Mouse (Mus musculus): ENCODE results near the gene Itga8. TPM values are rescaled to one million over a fixed set of nuclear protein-coding genes. Genes with fewer than 3 reads are reported as not detected.

Gene Itga8
- 2.6 and 2.7 TPM in 2 replicates for polyA plus RNA-seq (2015; fragmentation: Nextera tagmentation; extraction: Ambion mirVana)

- H3K27me3 ChIP-seq (ENCODE audit: control insufficient read depth, insufficient read depth, low read depth, low read length): peaks cover 24% of the 10 kb centered on the region
- WGBS (ENCODE audit: insufficient replicate concordance): 1% methylated on average over 55 of the region's 56 CpGs
- peak within 1 kb of the TSS; percentile 47 for H3K9ac ChIP-seq (ENCODE audit: low read depth, low read length)
- ATAC-seq (ENCODE audit: low read depth): peak; percentile 78
- no peaks in the 10 kb centered on the region for H3K4me1 ChIP-seq (ENCODE audit: control insufficient read depth, low read depth, low read length)
- peak within 1 kb of the TSS; percentile 62 for H3K4me3 ChIP-seq (ENCODE audit: low read depth, low read length)
- peak within 1 kb of the TSS; percentile 71 for H3K4me2 ChIP-seq (ENCODE audit: low read depth, low read length)
- H3K9me3 ChIP-seq (replicated peaks; ENCODE audit: control insufficient read depth, low read length): no peaks in the 10 kb centered on the region
- no peaks in the 10 kb centered on the region for H3K36me3 ChIP-seq (ENCODE audit: control insufficient read depth, insufficient read depth)
- no peak within 1 kb of the TSS for H3K27ac ChIP-seq (ENCODE audit: low read length)
Measured at GRCm38 (mm10) chr2:12301431-12302170, at the start of gene Itga8. Gene Itga8, minus strand, starts transcription at chr2:12301922.

- H3K27ac ChIP-seq (ENCODE audit: low read length): no peak overlapping the region
- no peak for ATAC-seq (ENCODE audit: low read depth)
- no peak overlapping the region for H3K9ac ChIP-seq (ENCODE audit: low read depth, low read length)
- no peaks in the 10 kb centered on the region for H3K9me3 ChIP-seq (replicated peaks; ENCODE audit: control insufficient read depth, low read length)
- no peaks in the 10 kb centered on the region for H3K4me1 ChIP-seq (ENCODE audit: control insufficient read depth, low read depth, low read length)
- H3K36me3 ChIP-seq (ENCODE audit: control insufficient read depth, insufficient read depth): peaks cover under 1% of the 10 kb centered on the region; the same call in 1 of the 2 replicates
- WGBS (ENCODE audit: insufficient replicate concordance): 55% methylated on average over 2 of the region's 2 CpGs
- H3K27me3 ChIP-seq (ENCODE audit: control insufficient read depth, insufficient read depth, low read depth, low read length): no peaks in the 10 kb centered on the region
- H3K4me2 ChIP-seq (ENCODE audit: low read depth, low read length): no peak overlapping the region
- no peak overlapping the region for H3K4me3 ChIP-seq (ENCODE audit: low read depth, low read length)
Measured at GRCm38 (mm10) chr2:12348914-12349313, 47.2 kb upstream of the Itga8 start.

GRCm38 (mm10) chr2:12331962-12332361 is 30.2 kb upstream of the Itga8 start:
- H3K4me1 ChIP-seq (ENCODE audit: control insufficient read depth, low read depth, low read length): no peaks in the 10 kb centered on the region; the same call in none of the 2 replicates
- H3K27me3 ChIP-seq (ENCODE audit: control insufficient read depth, insufficient read depth, low read depth, low read length): no peaks in the 10 kb centered on the region
- no peaks in the 10 kb centered on the region for H3K36me3 ChIP-seq (ENCODE audit: control insufficient read depth, insufficient read depth)
- H3K4me2 ChIP-seq (ENCODE audit: low read depth, low read length): no peak overlapping the region
- H3K4me3 ChIP-seq (ENCODE audit: low read depth, low read length): no peak overlapping the region
- ATAC-seq (ENCODE audit: low read depth): no peak
- 62% methylated on average over 2 of the region's 2 CpGs for WGBS (ENCODE audit: insufficient replicate concordance)
- H3K9me3 ChIP-seq (replicated peaks; ENCODE audit: control insufficient read depth, low read length): no peaks in the 10 kb centered on the region
- no peak overlapping the region for H3K9ac ChIP-seq (ENCODE audit: low read depth, low read length)
- no peak overlapping the region for H3K27ac ChIP-seq (ENCODE audit: low read length)

- no peaks in the 10 kb centered on the region; the same call in none of the 2 replicates for H3K4me1 ChIP-seq (ENCODE audit: control insufficient read depth, low read depth, low read length)
- ATAC-seq (ENCODE audit: low read depth): no peak
- no peaks in the 10 kb centered on the region for H3K9me3 ChIP-seq (replicated peaks; ENCODE audit: control insufficient read depth, low read length)
- 53% methylated on average over 2 of the region's 2 CpGs for WGBS (ENCODE audit: insufficient replicate concordance)
- no peak overlapping the region for H3K9ac ChIP-seq (ENCODE audit: low read depth, low read length)
- no peak overlapping the region for H3K4me3 ChIP-seq (ENCODE audit: low read depth, low read length)
- H3K27me3 ChIP-seq (ENCODE audit: control insufficient read depth, insufficient read depth, low read depth, low read length): no peaks in the 10 kb centered on the region
- H3K4me2 ChIP-seq (ENCODE audit: low read depth, low read length): no peak overlapping the region
- H3K27ac ChIP-seq (ENCODE audit: low read length): no peak overlapping the region
- H3K36me3 ChIP-seq (ENCODE audit: control insufficient read depth, insufficient read depth): no peaks in the 10 kb centered on the region
Measured at GRCm38 (mm10) chr2:12329620-12330019, 27.9 kb upstream of the Itga8 start.

GRCm38 (mm10) chr2:12329068-12329407 is 27.3 kb upstream of the Itga8 start:
- no peaks in the 10 kb centered on the region for H3K27me3 ChIP-seq (ENCODE audit: control insufficient read depth, insufficient read depth, low read depth, low read length)
- H3K36me3 ChIP-seq (ENCODE audit: control insufficient read depth, insufficient read depth): no peaks in the 10 kb centered on the region
- H3K4me1 ChIP-seq (ENCODE audit: control insufficient read depth, low read depth, low read length): no peaks in the 10 kb centered on the region; the same call in none of the 2 replicates
- 33% methylated on average over 5 of the region's 5 CpGs for WGBS (ENCODE audit: insufficient replicate concordance)
- H3K4me2 ChIP-seq (ENCODE audit: low read depth, low read length): no peak overlapping the region
- no peaks in the 10 kb centered on the region for H3K9me3 ChIP-seq (replicated peaks; ENCODE audit: control insufficient read depth, low read length)
- no peak overlapping the region for H3K4me3 ChIP-seq (ENCODE audit: low read depth, low read length)
- ATAC-seq (ENCODE audit: low read depth): no peak
- H3K9ac ChIP-seq (ENCODE audit: low read depth, low read length): no peak overlapping the region
- no peak overlapping the region for H3K27ac ChIP-seq (ENCODE audit: low read length)

- H3K9ac ChIP-seq (ENCODE audit: low read depth, low read length): no peak overlapping the region
- no peaks in the 10 kb centered on the region for H3K9me3 ChIP-seq (replicated peaks; ENCODE audit: control insufficient read depth, low read length)
- no peak for ATAC-seq (ENCODE audit: low read depth)
- no peaks in the 10 kb centered on the region; the same call in none of the 2 replicates for H3K4me1 ChIP-seq (ENCODE audit: control insufficient read depth, low read depth, low read length)
- 49% methylated on average over 8 of the region's 8 CpGs for whole genome bisulfite sequencing (ENCODE audit: insufficient replicate concordance)
- no peak overlapping the region for H3K4me3 ChIP-seq (ENCODE audit: low read depth, low read length)
- H3K27ac ChIP-seq (ENCODE audit: low read length): no peak overlapping the region
- no peak overlapping the region for H3K4me2 ChIP-seq (ENCODE audit: low read depth, low read length)
- H3K36me3 ChIP-seq (ENCODE audit: control insufficient read depth, insufficient read depth): no peaks in the 10 kb centered on the region
- no peaks in the 10 kb centered on the region for H3K27me3 ChIP-seq (ENCODE audit: control insufficient read depth, insufficient read depth, low read depth, low read length)
Measured at GRCm38 (mm10) chr2:12328355-12329067, 26.8 kb upstream of the Itga8 start.

GRCm38 (mm10) chr2:12327691-12328354 is 26.1 kb upstream of the Itga8 start:
- H3K4me2 ChIP-seq (ENCODE audit: low read depth, low read length): peak overlapping the region; percentile 64
- no peak overlapping the region for H3K27ac ChIP-seq (ENCODE audit: low read length)
- no peaks in the 10 kb centered on the region for H3K36me3 ChIP-seq (ENCODE audit: control insufficient read depth, insufficient read depth)
- 0 out of 2 replicates have a peak, but pooled peaks have one; percentile 13 for ATAC-seq (ENCODE audit: low read depth)
- H3K4me3 ChIP-seq (ENCODE audit: low read depth, low read length): peak overlapping the region; percentile 48
- H3K9me3 ChIP-seq (replicated peaks; ENCODE audit: control insufficient read depth, low read length): no peaks in the 10 kb centered on the region
- H3K27me3 ChIP-seq (ENCODE audit: control insufficient read depth, insufficient read depth, low read depth, low read length): no peaks in the 10 kb centered on the region
- H3K9ac ChIP-seq (ENCODE audit: low read depth, low read length): no peak overlapping the region
- WGBS (ENCODE audit: insufficient replicate concordance): 34% methylated on average over 11 of the region's 11 CpGs
- H3K4me1 ChIP-seq (ENCODE audit: control insufficient read depth, low read depth, low read length): no peaks in the 10 kb centered on the region; the same call in none of the 2 replicates

GRCm38 (mm10) chr2:12327216-12327615 is 25.5 kb upstream of the Itga8 start:
- Histone ChIP-seq H3K9me3 (replicated peaks; ENCODE audit: control insufficient read depth, low read length) (no peaks in the 10 kb centered on the region), H3K27me3 (ENCODE audit: control insufficient read depth, insufficient read depth, low read depth, low read length) (no peaks in the 10 kb centered on the region), H3K36me3 (ENCODE audit: control insufficient read depth, insufficient read depth) (no peaks in the 10 kb centered on the region), H3K4me2 (ENCODE audit: low read depth, low read length) (peak overlapping the region; percentile 64), H3K4me1 (ENCODE audit: control insufficient read depth, low read depth, low read length) (no peaks in the 10 kb centered on the region; the same call in none of the 2 replicates), H3K9ac (ENCODE audit: low read depth, low read length) (no peak overlapping the region), H3K27ac (ENCODE audit: low read length) (no peak overlapping the region), H3K4me3 (ENCODE audit: low read depth, low read length) (peak overlapping the region; percentile 48)
- WGBS (ENCODE audit: insufficient replicate concordance): 14% methylated on average over 10 of the region's 10 CpGs
- 0 out of 2 replicates have a peak, but pooled peaks have one; percentile 47 for ATAC-seq (ENCODE audit: low read depth)

Data from liver, embryonic 16.5 days (tissue).